In the genomic region with DNA sequence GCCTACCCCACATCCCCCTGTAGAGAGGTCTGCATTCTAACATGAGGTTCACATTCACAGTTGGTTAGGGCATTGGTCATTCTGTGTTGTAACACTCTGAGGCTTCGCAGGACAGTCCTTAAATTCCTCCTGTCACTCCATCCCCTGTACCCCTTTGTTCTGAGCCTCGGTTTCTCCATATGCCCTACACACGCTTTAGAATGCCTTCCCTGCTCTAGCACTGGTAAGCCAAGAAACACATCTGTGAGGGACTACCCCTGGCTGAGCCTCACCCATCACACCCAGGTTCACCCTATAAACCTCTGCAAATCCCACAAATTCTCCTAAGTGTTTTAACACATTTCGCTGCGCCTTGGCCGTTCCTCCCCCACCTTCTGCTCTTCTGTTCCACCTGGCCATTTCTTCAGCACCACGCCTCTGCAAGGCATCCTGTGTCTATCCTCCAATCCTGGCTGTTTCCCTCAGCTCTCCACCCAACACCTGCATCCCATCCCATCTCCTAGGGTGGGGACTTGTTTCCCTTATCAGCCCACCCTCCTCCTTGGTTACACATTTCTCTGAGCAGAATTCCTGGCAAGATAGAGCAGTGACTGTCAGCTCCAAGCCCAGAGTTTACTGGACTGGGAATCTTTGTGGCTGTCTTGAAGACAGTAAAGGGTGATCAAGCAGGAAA, we compare ENCODE assay signal across 34 mouse cellular contexts. TPM values are rescaled to one million over a fixed set of nuclear protein-coding genes. Genes with fewer than 3 reads are reported as not detected.
DNase-seq lines count a peak whose midpoint lies in the region; ATAC-seq and TF ChIP-seq lines count a peak whose summit lies in the region.
"Had no signal": no experiment of that assay in that cellular context is flagged by ENCODE, and none has a peak within 500 bp of the region (broad histone marks: within the 10 kb centered on the region; RNA-seq: fewer than 3 reads in every experiment).

No protein-coding gene starts in this region.

- WGBS in limb, embryonic 11.5 days, result 79% methylated on average over 7 of the region's 7 CpGs
- 87% methylated on average over 7 of the region's 7 CpGs for WGBS in limb, embryonic 10.5 days
- WGBS in small intestine, adult 2 months, result 28% methylated on average over 7 of the region's 7 CpGs

- peak; percentile 86 for DNase-seq in heart, adult 11 months
- DNase-seq in heart, postnatal 4 days, result no peak
- DNase-seq in limb, embryonic 11.5 days (ENCODE audit: low spot score), result no peak
- DNase-seq in limb, embryonic 10.5 days (ENCODE audit: low spot score), result no peak
- no peak for DNase-seq in kidney, postnatal 4 days
- DNase-seq in kidney, postnatal 14 days, result no peak
- no peak for DNase-seq in layer of hippocampus, postnatal 14 days (ENCODE audit: low spot score in 2 of 2)
- DNase-seq: cerebellum, adult 11 months; cerebellum, adult 9-11 months; gastrocnemius, postnatal 25 days; kidney, adult 11 months; kidney, postnatal 36 days; layer of hippocampus, postnatal 36 days; left cerebral cortex, postnatal 4 days; liver, embryonic 13.5 days; lung, postnatal 4 days; right cerebral cortex, postnatal 14 days; thymus, postnatal 4 days had no signal

- no peaks in the 10 kb centered on the region for H3K4me1 ChIP-seq in limb, embryonic 11.5 days (ENCODE audit: control insufficient read depth, insufficient read depth, low read length)
- H3K4me1 ChIP-seq in limb, embryonic 10.5 days, result no peaks in the 10 kb centered on the region
- H3K4me1 ChIP-seq in small intestine, adult 2 months (ENCODE audit: control insufficient read depth, insufficient read depth, insufficient read length, low read length), result no peaks in the 10 kb centered on the region; the same call in 1 of the 2 replicates
- H3K4me1 ChIP-seq: embryonic facial prominence, embryonic 12.5 days; hindbrain, embryonic 15.5 days; liver, embryonic 13.5 days; neural tube, embryonic 13.5 days had no signal

- no peaks in the 10 kb centered on the region for H3K9me3 ChIP-seq in limb, embryonic 11.5 days (ENCODE audit: control insufficient read depth, low read length)
- H3K9me3 ChIP-seq in limb, embryonic 10.5 days (replicated peaks), result no peaks in the 10 kb centered on the region
- H3K9me3 ChIP-seq: embryonic facial prominence, embryonic 12.5 days; hindbrain, embryonic 15.5 days; liver, embryonic 13.5 days; midbrain, embryonic 13.5 days; neural tube, embryonic 13.5 days had no signal

- TF ChIP-seq CTCF in small intestine, adult 2 months (IDR thresholded peaks at IDR 0.05; ENCODE audit: extremely low read depth, insufficient read length, insufficient replicate concordance, low read depth, low read length), result peak; percentile 11; the same call in 1 of the 2 replicates

- no peaks in the 10 kb centered on the region for H3K27me3 ChIP-seq in limb, embryonic 11.5 days (ENCODE audit: control insufficient read depth, insufficient read depth, low read length)
- no peaks in the 10 kb centered on the region for H3K27me3 ChIP-seq in limb, embryonic 10.5 days (ENCODE audit: low read depth, poor library complexity, severe bottlenecking)
- H3K27me3 ChIP-seq in small intestine, adult 2 months (ENCODE audit: control insufficient read depth, insufficient read depth, low read length), result no peaks in the 10 kb centered on the region
- H3K27me3 ChIP-seq: embryonic facial prominence, embryonic 12.5 days; hindbrain, embryonic 15.5 days; liver, embryonic 13.5 days; midbrain, embryonic 13.5 days; neural tube, embryonic 13.5 days had no signal

- H3K4me3 ChIP-seq in limb, embryonic 11.5 days (ENCODE audit: low read depth, low read length), result no peak overlapping the region
- no peak overlapping the region for H3K4me3 ChIP-seq in limb, embryonic 10.5 days
- H3K4me3 ChIP-seq in small intestine, adult 2 months (ENCODE audit: low read depth, low read length), result peak overlapping the region; percentile 76
- H3K4me3 ChIP-seq: embryonic facial prominence, embryonic 12.5 days; hindbrain, embryonic 15.5 days; liver, embryonic 13.5 days; midbrain, embryonic 13.5 days; neural tube, embryonic 13.5 days had no signal

- TF ChIP-seq POLR2A in small intestine, adult 2 months (IDR thresholded peaks at IDR 0.05; ENCODE audit: low read depth, low read length), result peak; percentile 60; the same call in 1 of the 2 replicates

- H3K27ac ChIP-seq in limb, embryonic 11.5 days (replicated peaks; ENCODE audit: low read depth, low read length), result no peak overlapping the region
- H3K27ac ChIP-seq in limb, embryonic 10.5 days, result no peak overlapping the region
- H3K27ac ChIP-seq in small intestine, adult 2 months (ENCODE audit: insufficient read depth, low read depth, low read length), result peak overlapping the region; percentile 99
- H3K27ac ChIP-seq: embryonic facial prominence, embryonic 12.5 days; hindbrain, embryonic 15.5 days; liver, embryonic 13.5 days; midbrain, embryonic 13.5 days; neural tube, embryonic 13.5 days had no signal

- ATAC-seq in limb, embryonic 11.5 days (ENCODE audit: insufficient number of reproducible peaks, low FRiP score, low TSS enrichment, low read depth), result no peak
- ATAC-seq: activated CD4-positive, CD25-positive, alpha-beta regulatory T cell, adult 4 months; forebrain, embryonic 14.5 days; lung, postnatal 0 days; midbrain, embryonic 13.5 days had no signal

- no peaks in the 10 kb centered on the region for H3K36me3 ChIP-seq in limb, embryonic 11.5 days (ENCODE audit: control insufficient read depth, insufficient read depth, low read length)
- no peaks in the 10 kb centered on the region for H3K36me3 ChIP-seq in limb, embryonic 10.5 days
- H3K36me3 ChIP-seq in small intestine, adult 2 months (ENCODE audit: control insufficient read depth, insufficient read depth, low read length), result peaks cover 9% of the 10 kb centered on the region; the same call in 1 of the 2 replicates
- H3K36me3 ChIP-seq: embryonic facial prominence, embryonic 12.5 days; hindbrain, embryonic 15.5 days; liver, embryonic 13.5 days; midbrain, embryonic 13.5 days; neural tube, embryonic 13.5 days had no signal

- H3K4me2 ChIP-seq in limb, embryonic 11.5 days (ENCODE audit: low read depth, severe bottlenecking), result 0 out of 2 replicates have a peak overlapping the region, but pooled peaks have one; percentile 10
- H3K4me2 ChIP-seq: embryonic facial prominence, embryonic 12.5 days; hindbrain, embryonic 15.5 days; liver, embryonic 13.5 days; midbrain, embryonic 13.5 days; neural tube, embryonic 13.5 days had no signal

- no peak overlapping the region for H3K9ac ChIP-seq in limb, embryonic 11.5 days (ENCODE audit: low read length)
- H3K9ac ChIP-seq: embryonic facial prominence, embryonic 12.5 days; hindbrain, embryonic 15.5 days; liver, embryonic 13.5 days; midbrain, embryonic 13.5 days; neural tube, embryonic 13.5 days had no signal

RNA-seq across cellular contexts. Expression of a gene that starts 0.7 kb away (rescaled TPM):
- total RNA-seq in heart, postnatal 4 days (2021), result under 1 TPM in 1 of 2 experiments, not detected in 1; 0.29 TPM
- not detected in 2 replicates for polyA plus RNA-seq in limb, embryonic 11.5 days (2014; fragmentation: Nextera tagmentation; extraction: Ambion mirVana)
- not detected in 2 replicates for polyA plus RNA-seq in limb, embryonic 10.5 days (2016; fragmentation: Nextera tagmentation; extraction: Ambion mirVana)
- polyA plus RNA-seq in small intestine, adult 2 months (2012; rRNA removed), result 59.6 and 144 TPM in 2 replicates
- total RNA-seq in layer of hippocampus, postnatal 14 days (2021), result not detected
- total RNA-seq: CH12.LX; gastrocnemius, postnatal 25 days; heart, adult 18-20 months; hematopoietic stem cell, adult 5-6 weeks; layer of hippocampus, postnatal 36 days; left cerebral cortex, postnatal 4 days; megakaryocyte-erythroid progenitor cell, adult 5-6 weeks had no signal
- polyA plus RNA-seq: activated CD4-positive, CD25-positive, alpha-beta regulatory T cell, adult 4 months; C2C12; embryonic facial prominence, embryonic 12.5 days; forebrain, embryonic 14.5 days; hindbrain, embryonic 15.5 days; kidney, embryonic 14.5 days; liver, embryonic 13.5 days; lung, postnatal 0 days; midbrain, embryonic 13.5 days; neural tube, embryonic 13.5 days; testis, adult 2 months; thymus, postnatal 0 days had no signal

Comparison
In these comparisons a context has a peak if more than half of its experiments do, and no peak if none do; other contexts are left out.
1. RNA of a gene that starts 0.7 kb away (polyA plus RNA-seq): 59.6 to 144 TPM in small intestine, adult 2 months; not detected in limb, embryonic 11.5 days and not detected in limb, embryonic 10.5 days; every median in the first group is over 10 times any median in the second.